Mouse (Mus musculus) embryonic facial prominence, embryonic 12.5 days (tissue): Measurements from ENCODE around the gene Dpp10. TPM values are rescaled to one million over a fixed set of nuclear protein-coding genes. Genes with fewer than 3 reads are reported as not detected.

Experiments used
- ATAC-seq: fragments of 200-750 bp; cut with Nextera tagmentation; 2 replicates; pipeline ENCODE4 v1.8.0; 2017; ENCODE audit not compliant: insufficient number of reproducible peaks, insufficient read depth, low FRiP score, low TSS enrichment
- H3K27ac ChIP-seq: fragments of 300-500 bp; sonication (generic); 2 replicates; pipeline ENCODE4 v1.5.1; 2016; ENCODE audit warnings: mild to moderate bottlenecking
- H3K27me3 ChIP-seq: fragments of 300-500 bp; sonication (generic); 2 replicates; pipeline ENCODE4 v1.6.1; 2016; ENCODE audit warnings: mild to moderate bottlenecking, moderate library complexity
- H3K36me3 ChIP-seq: fragments of 300-500 bp; sonication (generic); 2 replicates; pipeline ENCODE4 v1.6.1; 2016; ENCODE audit warnings: mild to moderate bottlenecking
- H3K4me1 ChIP-seq: fragments of 300-500 bp; sonication (generic); 2 replicates; pipeline ENCODE4 v1.6.1; 2016
- H3K4me2 ChIP-seq: fragments of 300-500 bp; sonication (generic); replicated peaks from 2 replicates; pipeline ENCODE4 v1.6.1; 2016; ENCODE audit warnings: mild to moderate bottlenecking, moderate library complexity
- H3K4me3 ChIP-seq: fragments of 300-500 bp; sonication (generic); 2 replicates; pipeline ENCODE4 v1.5.1; 2016; ENCODE audit warnings: mild to moderate bottlenecking
- H3K9ac ChIP-seq: fragments of 300-500 bp; sonication (generic); 2 replicates; pipeline ENCODE4 v1.6.1; 2016; ENCODE audit warnings: mild to moderate bottlenecking, moderate library complexity
- H3K9me3 ChIP-seq: fragments of 300-500 bp; sonication (generic); 2 replicates; pipeline ENCODE4 v1.6.1; 2016; ENCODE audit warnings: mild to moderate bottlenecking, moderate library complexity
- WGBS: fragments of 180-500 bp; shearing (Covaris S2); methylation state at CpG from one replicate; pipeline ENCODE4 v1.1.7; 2016; 5-methylcytosine and 5-hydroxymethylcytosine counted together
- polyA plus RNA-seq: library from polyadenylated mRNA; unstranded; fragments of >200 nt; fragmentation: Nextera tagmentation; extraction: Ambion mirVana; gene quantifications from 2 replicates; pipeline ENCODE4 v1.2.1, GENCODE M21; 2016

The Dpp10 gene
- polyA plus RNA-seq, 1 experiment from 2014 or later = 0.54 TPM

GRCm38 (mm10) chr1:123580112-123580511 lies 465.2 kb downstream of the Dpp10 start:
- no peaks in the 10 kb centered on the region for H3K9me3 ChIP-seq
- no peak for ATAC-seq
- H3K9ac ChIP-seq = no peak overlapping the region
- H3K4me2 ChIP-seq = no peak overlapping the region
- 98% methylated on average over 2 of the region's 2 CpGs for WGBS
- no peaks in the 10 kb centered on the region for H3K36me3 ChIP-seq
- no peaks in the 10 kb centered on the region for H3K4me1 ChIP-seq
- H3K27me3 ChIP-seq = no peaks in the 10 kb centered on the region
- no peak overlapping the region for H3K27ac ChIP-seq
- H3K4me3 ChIP-seq = no peak overlapping the region

GRCm38 (mm10) chr1:123573713-123574112 lies 471.6 kb downstream of the Dpp10 start:
- no peaks in the 10 kb centered on the region for H3K36me3 ChIP-seq
- no peaks in the 10 kb centered on the region for H3K4me1 ChIP-seq
- no peak overlapping the region for H3K4me2 ChIP-seq
- WGBS = 88% methylated on average over 1 of the region's 1 CpGs
- H3K9me3 ChIP-seq = no peaks in the 10 kb centered on the region
- no peak overlapping the region for H3K9ac ChIP-seq
- no peak overlapping the region for H3K27ac ChIP-seq
- no peaks in the 10 kb centered on the region for H3K27me3 ChIP-seq
- H3K4me3 ChIP-seq = no peak overlapping the region
- no peak for ATAC-seq

- H3K27me3 ChIP-seq = no peaks in the 10 kb centered on the region
- no peak overlapping the region for H3K4me2 ChIP-seq
- ATAC-seq = no peak
- no peak overlapping the region for H3K4me3 ChIP-seq
- H3K36me3 ChIP-seq = no peaks in the 10 kb centered on the region
- H3K27ac ChIP-seq = no peak overlapping the region
- H3K4me1 ChIP-seq = no peaks in the 10 kb centered on the region
- H3K9me3 ChIP-seq = no peaks in the 10 kb centered on the region
- no peak overlapping the region for H3K9ac ChIP-seq
- WGBS = 80% methylated on average over 1 of the region's 1 CpGs
Measured at GRCm38 (mm10) chr1:123542496-123542895, 502.9 kb downstream of the Dpp10 start.

- Histone ChIP-seq H3K4me1 (no peaks in the 10 kb centered on the region), H3K36me3 (no peaks in the 10 kb centered on the region), H3K27me3 (no peaks in the 10 kb centered on the region), H3K9ac (no peak overlapping the region), H3K4me3 (no peak overlapping the region), H3K4me2 (no peak overlapping the region), H3K27ac (no peak overlapping the region), H3K9me3 (no peaks in the 10 kb centered on the region)
- no peak for ATAC-seq
- WGBS = 47% methylated on average over 1 of the region's 1 CpGs
Measured at GRCm38 (mm10) chr1:123467729-123468128, 577.6 kb downstream of the Dpp10 start.

GRCm38 (mm10) chr1:123414163-123414562 lies 631.2 kb downstream of the Dpp10 start:
- no peaks in the 10 kb centered on the region for H3K4me1 ChIP-seq
- no peak overlapping the region for H3K4me3 ChIP-seq
- no peak overlapping the region for H3K9ac ChIP-seq
- no peak overlapping the region for H3K4me2 ChIP-seq
- H3K36me3 ChIP-seq = no peaks in the 10 kb centered on the region
- no peaks in the 10 kb centered on the region for H3K9me3 ChIP-seq
- ATAC-seq = no peak
- H3K27me3 ChIP-seq = no peaks in the 10 kb centered on the region
- 50% methylated on average over 1 of the region's 1 CpGs for WGBS
- H3K27ac ChIP-seq = no peak overlapping the region

- Histone ChIP-seq H3K4me3 (no peak overlapping the region), H3K27me3 (no peaks in the 10 kb centered on the region), H3K9me3 (no peaks in the 10 kb centered on the region), H3K4me1 (no peaks in the 10 kb centered on the region), H3K36me3 (no peaks in the 10 kb centered on the region), H3K4me2 (no peak overlapping the region), H3K27ac (no peak overlapping the region), H3K9ac (no peak overlapping the region)
- no peak for ATAC-seq
- WGBS = 62% methylated on average over 2 of the region's 2 CpGs
Measured at GRCm38 (mm10) chr1:123351300-123351699, 694.1 kb downstream of the Dpp10 start.

- Histone ChIP-seq H3K4me2 (no peak overlapping the region), H3K27ac (no peak overlapping the region), H3K4me3 (no peak overlapping the region), H3K9me3 (no peaks in the 10 kb centered on the region), H3K9ac (no peak overlapping the region), H3K27me3 (no peaks in the 10 kb centered on the region), H3K4me1 (no peaks in the 10 kb centered on the region), H3K36me3 (no peaks in the 10 kb centered on the region)
- no peak for ATAC-seq
- WGBS = 81% methylated on average over 1 of the region's 1 CpGs
Measured at GRCm38 (mm10) chr1:123337877-123338276, 707.5 kb downstream of the Dpp10 start.

- Histone ChIP-seq H3K27me3 (no peaks in the 10 kb centered on the region), H3K4me3 (no peak overlapping the region), H3K9me3 (no peaks in the 10 kb centered on the region), H3K27ac (no peak overlapping the region), H3K9ac (no peak overlapping the region), H3K4me1 (no peaks in the 10 kb centered on the region), H3K4me2 (no peak overlapping the region), H3K36me3 (no peaks in the 10 kb centered on the region)
- 78% methylated on average over 2 of the region's 2 CpGs for WGBS
- no peak for ATAC-seq
Measured at GRCm38 (mm10) chr1:123316886-123317285, 728.5 kb downstream of the Dpp10 start.
